Mouse (Mus musculus): ENCODE results near the gene Hbs1l.

DNA sequence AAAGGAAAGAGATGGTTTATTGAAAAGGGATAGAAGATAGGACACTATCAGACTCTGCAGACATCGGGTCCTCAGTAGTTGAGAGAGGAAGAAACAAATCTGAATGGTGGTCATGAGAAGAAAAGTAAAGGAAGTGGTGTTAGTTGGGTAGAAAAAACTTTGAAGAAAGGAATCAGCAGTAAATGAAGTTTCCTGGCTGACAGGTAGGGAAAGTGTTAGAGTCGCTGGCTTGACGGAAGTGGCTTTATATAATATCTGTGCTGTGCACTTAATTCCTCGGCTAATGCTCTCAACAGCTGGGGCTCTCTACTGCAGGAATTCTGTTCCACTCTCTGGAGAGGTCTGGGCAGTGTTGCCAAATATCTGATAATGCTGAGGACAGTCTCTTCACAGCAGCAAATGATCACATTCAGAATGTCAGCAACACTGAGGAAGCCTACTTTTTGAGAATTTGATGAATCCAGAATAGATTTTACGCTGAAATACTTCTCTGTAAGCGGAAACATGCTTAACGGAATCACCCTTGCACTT, 31.9 kb downstream of the Hbs1l start:
- TF ChIP-seq CTCF (IDR thresholded peaks at IDR 0.05; ENCODE audit: insufficient read depth, low read length) (no peak), POLR2A (IDR thresholded peaks at IDR 0.05; ENCODE audit: borderline replicate concordance, extremely low read depth, low read depth, low read length) (no peak)
